Mouse (Mus musculus): ENCODE data around the gene Sigmar1.
"Not testable (repeated sequence)": the region's sequence is repeated elsewhere in the genome, so short reads cannot be mapped to it uniquely, and the experiment has no call there.

- TF ChIP-seq CTCF (IDR thresholded peaks at IDR 0.05; ENCODE audit: borderline replicate concordance, extremely low read depth, insufficient read depth, insufficient read length); POLR2A (IDR thresholded peaks at IDR 0.05; ENCODE audit: borderline replicate concordance, extremely low read depth, insufficient read depth, insufficient read length, poor library complexity, severe bottlenecking): not testable (repeated sequence)
Measured at GRCm38 (mm10) chr4:41781271-41781670, 25.3 kb upstream of the Sigmar1 start.

Data from brain, embryonic 14.5 days (tissue).